In genomic region chr15:81670231-81670640, GRCm38 (mm10) we compare ENCODE assay signal across 9 mouse cellular contexts. TPM values are rescaled to one million over a fixed set of nuclear protein-coding genes. Genes with fewer than 3 reads are reported as not detected.
A peak's percentile ranks its signal among the peaks of the same experiment; 100 is the strongest.
DNase-seq lines count a peak whose midpoint lies in the region; ATAC-seq and TF ChIP-seq lines count a peak whose summit lies in the region.
"Had no signal": no experiment of that assay in that cellular context is flagged by ENCODE, and none has a peak within 500 bp of the region (broad histone marks: within the 10 kb centered on the region; RNA-seq: fewer than 3 reads in every experiment).

No protein-coding gene starts in this region.

- no peak overlapping the region for H3K4me3 ChIP-seq in heart, postnatal 0 days (ENCODE audit: low read depth, low read length)
- H3K4me3 ChIP-seq in embryonic facial prominence, embryonic 11.5 days (ENCODE audit: low read depth, low read length) = no peak overlapping the region
- no peak overlapping the region for H3K4me3 ChIP-seq in midbrain, postnatal 0 days (ENCODE audit: low read depth, low read length)
- H3K4me3 ChIP-seq: liver, embryonic 15.5 days had no signal

- H3K27ac ChIP-seq in heart, postnatal 0 days (ENCODE audit: low read depth) = no peak overlapping the region
- H3K27ac ChIP-seq in embryonic facial prominence, embryonic 11.5 days (replicated peaks; ENCODE audit: low read depth, low read length) = no peak overlapping the region
- no peak overlapping the region for H3K27ac ChIP-seq in midbrain, postnatal 0 days (ENCODE audit: low read depth, low read length)
- H3K27ac ChIP-seq: liver, embryonic 15.5 days had no signal

- peaks cover 33% of the 10 kb centered on the region for H3K36me3 ChIP-seq in heart, postnatal 0 days (replicated peaks; ENCODE audit: control insufficient read depth, insufficient read depth, low read length)
- H3K36me3 ChIP-seq in embryonic facial prominence, embryonic 11.5 days (replicated peaks; ENCODE audit: control insufficient read depth, insufficient read depth, low read depth, low read length) = peaks cover 5% of the 10 kb centered on the region
- H3K36me3 ChIP-seq in midbrain, postnatal 0 days (ENCODE audit: insufficient read depth, low read length) = peaks cover 45% of the 10 kb centered on the region

- no peaks in the 10 kb centered on the region for H3K4me1 ChIP-seq in heart, postnatal 0 days (ENCODE audit: control insufficient read depth, insufficient read depth)
- H3K4me1 ChIP-seq in embryonic facial prominence, embryonic 11.5 days (ENCODE audit: control insufficient read depth, insufficient read depth, low read length) = no peaks in the 10 kb centered on the region
- no peaks in the 10 kb centered on the region for H3K4me1 ChIP-seq in midbrain, postnatal 0 days (ENCODE audit: insufficient read depth, low read length)

- H3K9me3 ChIP-seq in heart, postnatal 0 days (replicated peaks; ENCODE audit: control insufficient read depth, low read length) = no peaks in the 10 kb centered on the region
- H3K9me3 ChIP-seq in embryonic facial prominence, embryonic 11.5 days (replicated peaks; ENCODE audit: control insufficient read depth, low read length) = no peaks in the 10 kb centered on the region
- no peaks in the 10 kb centered on the region for H3K9me3 ChIP-seq in midbrain, postnatal 0 days (ENCODE audit: low read length)
- H3K9me3 ChIP-seq: liver, embryonic 15.5 days had no signal

- peak; percentile 37 for DNase-seq in heart, postnatal 0 days (ENCODE audit: low spot score)
- DNase-seq in heart, postnatal 25 days (ENCODE audit: low spot score) = no peak
- DNase-seq in B cell, adult 2 months = peak; percentile 30 to 40
- DNase-seq in ZHBTc4 (ENCODE audit: low read depth, low spot score) = peak; percentile 82
- peak; percentile 70 for DNase-seq in embryonic facial prominence, embryonic 11.5 days (ENCODE audit: low spot score)
- peak; percentile 51 to 68 for DNase-seq in kidney, postnatal 25 days
- peak; percentile 72 for DNase-seq in midbrain, postnatal 0 days (ENCODE audit: low spot score)

- peak; percentile 59 for TF ChIP-seq CTCF in heart, postnatal 0 days (IDR thresholded peaks at IDR 0.05; ENCODE audit: low read depth)
- peak; percentile 78 for TF ChIP-seq CTCF in midbrain, postnatal 0 days (IDR thresholded peaks at IDR 0.05)

- intact Hi-C loops in heart, postnatal 25 days (cut with DNase I) = loop anchor here (2.0 kb wide), 1 partner anchor 221 kb away; no protein-coding TSS in a partner anchor

- peak; percentile 55; the same call in 1 of the 2 replicates for ATAC-seq in heart, postnatal 0 days (ENCODE audit: insufficient read depth, low read depth)
- ATAC-seq in embryonic facial prominence, embryonic 11.5 days (replicated peaks; ENCODE audit: insufficient number of reproducible peaks, low FRiP score, low TSS enrichment, low read depth) = peak; percentile 56; the same call in 1 of the 2 replicates
- ATAC-seq in midbrain, postnatal 0 days (ENCODE audit: low FRiP score) = no peak
- ATAC-seq in megakaryocyte, adult 5-6 weeks (ENCODE audit: poor library complexity, severe bottlenecking) = no peak

- no peaks in the 10 kb centered on the region for H3K27me3 ChIP-seq in heart, postnatal 0 days (ENCODE audit: control insufficient read depth, insufficient read depth, low read length)
- H3K27me3 ChIP-seq in embryonic facial prominence, embryonic 11.5 days (ENCODE audit: control insufficient read depth, insufficient read depth, low read length) = no peaks in the 10 kb centered on the region
- no peaks in the 10 kb centered on the region for H3K27me3 ChIP-seq in midbrain, postnatal 0 days (ENCODE audit: insufficient read depth, low read length)
- H3K27me3 ChIP-seq: liver, embryonic 15.5 days had no signal

- no peak overlapping the region for H3K9ac ChIP-seq in heart, postnatal 0 days (replicated peaks; ENCODE audit: low read depth, low read length)
- H3K9ac ChIP-seq in embryonic facial prominence, embryonic 11.5 days (replicated peaks; ENCODE audit: low read length) = no peak overlapping the region
- H3K9ac ChIP-seq in midbrain, postnatal 0 days (replicated peaks; ENCODE audit: low read length, poor library complexity, severe bottlenecking) = no peak overlapping the region
- H3K9ac ChIP-seq: liver, embryonic 15.5 days had no signal

- TF ChIP-seq EP300 in heart, postnatal 0 days (IDR thresholded peaks at IDR 0.05; ENCODE audit: low read depth) = no peak

- 86% methylated on average over 4 of the region's 4 CpGs for WGBS in heart, postnatal 0 days
- WGBS in embryonic facial prominence, embryonic 11.5 days = 86% methylated on average over 4 of the region's 4 CpGs
- 87% methylated on average over 4 of the region's 4 CpGs for WGBS in midbrain, postnatal 0 days

- no peak overlapping the region for H3K4me2 ChIP-seq in heart, postnatal 0 days (ENCODE audit: low read depth, low read length)
- H3K4me2 ChIP-seq in embryonic facial prominence, embryonic 11.5 days (ENCODE audit: low read depth, low read length) = no peak overlapping the region
- H3K4me2 ChIP-seq in midbrain, postnatal 0 days (ENCODE audit: low read depth, low read length, poor library complexity, severe bottlenecking) = no peak overlapping the region
- H3K4me2 ChIP-seq: liver, embryonic 15.5 days had no signal

RNA-seq across cellular contexts. Expression of gene L3mbtl2, which starts 6.5 kb away (rescaled TPM):
- total RNA-seq in heart, postnatal 0 days (2014; rRNA removed; ENCODE audit: low replicate concordance) = 17.2 and 18.6 TPM in 2 replicates
- polyA plus RNA-seq in heart, postnatal 0 days (2015; fragmentation: Nextera tagmentation; extraction: Ambion mirVana) = 8.8 and 9.3 TPM in 2 replicates
- total RNA-seq in heart, postnatal 25 days (2021) = 10 to 100 TPM in 1 of 2 experiments, 1 to 10 TPM in 1; 9.6 to 10.8 TPM
- polyA plus RNA-seq in embryonic facial prominence, embryonic 11.5 days (2014; fragmentation: Nextera tagmentation; extraction: Ambion mirVana) = 21.3 and 21.7 TPM in 2 replicates
- total RNA-seq in midbrain, postnatal 0 days (2014; rRNA removed) = 26.6 and 28.4 TPM in 2 replicates
- polyA plus RNA-seq in midbrain, postnatal 0 days (2015; fragmentation: Nextera tagmentation; extraction: Ambion mirVana) = 27.0 and 28.9 TPM in 2 replicates
- total RNA-seq in megakaryocyte, adult 5-6 weeks (2015) = 8.7 and 10.9 TPM in 2 replicates
- 13.5 and 14.2 TPM in 2 replicates for total RNA-seq in megakaryocyte, adult 5-6 weeks (2017)

RNA-seq across cellular contexts. Expression of gene Chadl, which starts 26.9 kb away (rescaled TPM):
- 2.3 TPM in 1 of 2 replicates, not detected in the other for total RNA-seq in heart, postnatal 0 days (2014; rRNA removed; ENCODE audit: low replicate concordance)
- polyA plus RNA-seq in heart, postnatal 0 days (2015; fragmentation: Nextera tagmentation; extraction: Ambion mirVana) = 0.74 and 1.2 TPM in 2 replicates
- total RNA-seq in heart, postnatal 25 days (2021) = 1 to 10 TPM; 1.3 to 1.6 TPM
- polyA plus RNA-seq in embryonic facial prominence, embryonic 11.5 days (2014; fragmentation: Nextera tagmentation; extraction: Ambion mirVana) = 2.6 and 3.0 TPM in 2 replicates
- 44.6 and 61.5 TPM in 2 replicates for total RNA-seq in midbrain, postnatal 0 days (2014; rRNA removed)
- 63.9 and 65.6 TPM in 2 replicates for polyA plus RNA-seq in midbrain, postnatal 0 days (2015; fragmentation: Nextera tagmentation; extraction: Ambion mirVana)
- total RNA-seq in megakaryocyte, adult 5-6 weeks (2015) = 0.13 TPM in 1 of 2 replicates, not detected in the other
- total RNA-seq in megakaryocyte, adult 5-6 weeks (2017) = not detected in 2 replicates

Comparison
In these comparisons a context has a peak if more than half of its experiments do, and no peak if none do; other contexts are left out.
1. ATAC-seq: peak in heart, postnatal 0 days (single experiment) and embryonic facial prominence, embryonic 11.5 days (single experiment); none in midbrain, postnatal 0 days (single experiment) and megakaryocyte, adult 5-6 weeks (single experiment).
2. RNA of gene Chadl, which starts 26.9 kb away (total RNA-seq): 44.6 to 61.5 TPM in midbrain, postnatal 0 days; 1.3 to 1.6 TPM in heart, postnatal 25 days, 0.13 TPM in megakaryocyte, adult 5-6 weeks and 2.3 TPM in heart, postnatal 0 days; every median in the first group is over 10 times any median in the second.